Mouse (Mus musculus) G1E (cell line): ENCODE data around the gene Synpo2l. TPM values are rescaled to one million over a fixed set of nuclear protein-coding genes. Genes with fewer than 3 reads are reported as not detected.

ENCODE experiments used
- ATAC-seq: 2 replicates; pipeline ENCODE4 v1.8.0; 2016; ENCODE audit warnings: mild to moderate bottlenecking; ENCODE audit not compliant: insufficient number of reproducible peaks, poor library complexity, low FRiP score, severe bottlenecking; ENCODE audit errors: extremely low read depth
- DNase-seq: peaks from one replicate; pipeline ENCODE4 v3.0.0; 2012; ENCODE audit warnings: low spot score
- H3K27me3 ChIP-seq: 2 replicates; pipeline ENCODE4 v1.6.1; 2012; ENCODE audit warnings: mild to moderate bottlenecking, low read length, inconsistent platforms; ENCODE audit not compliant: insufficient read depth
- H3K36me3 ChIP-seq: replicated peaks from 2 replicates; pipeline ENCODE3; 2012; ENCODE audit warnings: mild to moderate bottlenecking, inconsistent platforms
- H3K4me1 ChIP-seq: 2 replicates; pipeline ENCODE4 v1.6.1; 2012; ENCODE audit warnings: low read depth, low read length, inconsistent platforms, mixed read lengths; ENCODE audit not compliant: insufficient read depth
- H3K4me3 ChIP-seq: 2 replicates; pipeline ENCODE4 v1.5.1; 2012; ENCODE audit warnings: low read depth, mild to moderate bottlenecking, inconsistent platforms, low read length, moderate library complexity, mixed read lengths
- H3K9me3 ChIP-seq: replicated peaks from 2 replicates; pipeline ENCODE4 v1.6.1; 2012; ENCODE audit warnings: inconsistent platforms
- CTCF ChIP-seq: IDR thresholded peaks from 2 replicates; pipeline ENCODE4 v1.5.1; 2012; ENCODE audit warnings: low read depth, low read length, inconsistent platforms, mixed read lengths
- GATA1 ChIP-seq: IDR thresholded peaks from 2 replicates; pipeline ENCODE4 v1.6.1; 2012; ENCODE audit warnings: borderline replicate concordance, low read length, inconsistent platforms, mixed read lengths
- GATA2 ChIP-seq: IDR thresholded peaks from 2 replicates; pipeline ENCODE4 v1.6.1; 2012; ENCODE audit warnings: low read depth, low read length, inconsistent platforms, borderline replicate concordance
- POLR2AphosphoS5 ChIP-seq: IDR thresholded peaks from 2 replicates; pipeline ENCODE4 v1.6.1; 2012; ENCODE audit warnings: low read depth, low read length, inconsistent platforms; ENCODE audit not compliant: insufficient replicate concordance
- TAL1 ChIP-seq: conservative IDR thresholded peaks from 2 replicates; pipeline ENCODE4 v1.6.1; 2012; ENCODE audit warnings: low read depth, low read length, inconsistent platforms, mixed read lengths
- polyA plus RNA-seq: library from polyadenylated mRNA; stranded (reverse); fragments of >175 nt; gene quantifications from 2 replicates; pipeline ENCODE4 v1.2.3, GENCODE M21; 2012
- total RNA-seq, 2 experiments: library from RNA; stranded (forward) in 1 of 2; stranded (reverse) in 1 of 2; fragments of 200-1000 nt in 1 of 2; fragments of >200 nt in 1 of 2; fragmentation: Nextera tagmentation in 1 of 2; gene quantifications; 2 replicates each; pipeline ENCODE4 v1.2.3; 2014 to 2017

Synpo2l gene
- total and polyA plus RNA-seq, 3 experiments = 0.04 to 0.23 (median 0.11) TPM

- H3K27me3 ChIP-seq = no peaks in the 10 kb centered on the region
- TF ChIP-seq GATA2 = no peak
- TF ChIP-seq TAL1 = no peak
- TF ChIP-seq POLR2AphosphoS5 = no peak
- TF ChIP-seq GATA1 = no peak
- no peak for TF ChIP-seq CTCF
- H3K4me3 ChIP-seq = no peak overlapping the region
- H3K4me1 ChIP-seq = peaks cover 21% of the 10 kb centered on the region; the same call in 1 of the 2 replicates
- DNase-seq (no peak), ATAC-seq (no peak)
- peaks cover 100% of the 10 kb centered on the region for H3K36me3 ChIP-seq
- H3K9me3 ChIP-seq = no peaks in the 10 kb centered on the region
Observed at GRCm38 (mm10) chr14:20682498-20682897, 14.3 kb upstream of the Synpo2l start.

DNA sequence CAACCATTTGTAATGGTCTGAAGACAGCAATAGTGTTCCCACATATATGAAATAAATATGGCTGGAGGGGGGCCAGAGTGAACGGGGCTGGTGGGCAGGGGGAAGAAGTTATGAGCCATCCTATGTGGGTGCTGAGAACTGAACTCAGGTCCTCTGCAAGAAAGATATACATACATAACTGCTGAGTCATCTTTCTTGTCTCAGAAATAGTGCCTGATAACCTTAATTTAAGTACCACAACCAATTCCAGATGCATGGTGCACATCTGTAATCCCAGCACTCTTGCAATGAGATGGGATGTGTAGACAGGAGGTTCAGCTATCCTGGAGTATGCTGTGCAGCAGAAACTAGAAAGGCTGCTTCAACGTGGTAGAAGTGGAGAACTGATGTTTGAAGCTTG is 13.6 kb upstream of the Synpo2l start:
- Histone ChIP-seq H3K9me3 (no peaks in the 10 kb centered on the region), H3K27me3 (no peaks in the 10 kb centered on the region), H3K36me3 (peaks cover 100% of the 10 kb centered on the region), H3K4me3 (no peak overlapping the region), H3K4me1 (peaks cover 24% of the 10 kb centered on the region; the same call in 1 of the 2 replicates)
- DNase-seq (no peak), ATAC-seq (no peak)
- TF ChIP-seq GATA2 (no peak), TAL1 (no peak), CTCF (no peak), GATA1 (no peak), POLR2AphosphoS5 (no peak)

DNA sequence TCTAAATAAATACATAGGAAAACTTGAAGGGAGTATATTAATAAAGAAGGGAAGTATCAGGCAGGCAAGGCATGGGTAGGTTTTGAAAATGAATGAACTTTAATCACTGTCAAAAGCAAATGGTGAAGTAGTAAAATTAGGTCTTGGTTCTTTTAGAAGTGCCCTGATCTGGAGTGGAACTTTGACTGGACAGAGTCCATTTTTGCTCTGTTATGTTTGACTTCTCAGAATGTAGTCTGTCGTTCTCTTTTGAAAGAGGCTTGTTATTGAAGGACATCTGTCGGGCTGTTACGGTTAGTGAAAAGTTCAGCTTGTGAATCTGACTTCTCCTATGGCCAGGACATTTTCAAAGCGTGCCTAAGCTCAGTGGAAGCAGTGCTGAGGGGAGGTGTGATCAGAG is 9.8 kb upstream of the Synpo2l start:
- Histone ChIP-seq H3K36me3 (peaks cover 76% of the 10 kb centered on the region), H3K4me3 (no peak overlapping the region)

GRCm38 (mm10) chr14:20674064-20674833 is 6.1 kb upstream of the Synpo2l start, which contains the start of gene Sec24c:
Gene Sec24c, plus strand, starts transcription at chr14:20674308.
- no peaks in the 10 kb centered on the region for H3K9me3 ChIP-seq
- H3K27me3 ChIP-seq = peaks cover 1% of the 10 kb centered on the region
- H3K4me3 ChIP-seq = peak within 1 kb of the TSS; percentile 93
- peaks cover 28% of the 10 kb centered on the region for H3K4me1 ChIP-seq
- peaks cover 44% of the 10 kb centered on the region for H3K36me3 ChIP-seq
- DNase-seq (peak; percentile 86), ATAC-seq (peak; percentile 91)
- TF ChIP-seq POLR2AphosphoS5 (no peak), CTCF (no peak), TAL1 (no peak), GATA1 (no peak), GATA2 (no peak)

More for the DNA sequence above, 9.8 kb upstream of the Synpo2l start:
- Histone ChIP-seq H3K27me3 (no peaks in the 10 kb centered on the region), H3K9me3 (no peaks in the 10 kb centered on the region), H3K4me1 (peaks cover 44% of the 10 kb centered on the region)
- TF ChIP-seq CTCF (no peak), GATA1 (no peak), POLR2AphosphoS5 (no peak)
- no peak for ATAC-seq
- no peak for DNase-seq

GRCm38 (mm10) chr14:20673735-20674063 is 5.5 kb upstream of the Synpo2l start:
- Histone ChIP-seq H3K4me3 (peak overlapping the region; percentile 93), H3K9me3 (no peaks in the 10 kb centered on the region), H3K4me1 (peaks cover 28% of the 10 kb centered on the region), H3K36me3 (peaks cover 38% of the 10 kb centered on the region), H3K27me3 (peaks cover 7% of the 10 kb centered on the region)
- DNase-seq (peak; percentile 64), ATAC-seq (peak; percentile 48)
- TF ChIP-seq GATA1 (no peak), POLR2AphosphoS5 (no peak), GATA2 (no peak), TAL1 (no peak), CTCF (no peak)

GRCm38 (mm10) chr14:20672990-20673389 is 4.8 kb upstream of the Synpo2l start:
- TF ChIP-seq CTCF (peak; percentile 49), GATA2 (no peak), TAL1 (no peak)
- H3K27me3 ChIP-seq = peaks cover 14% of the 10 kb centered on the region
- DNase-seq (no peak), ATAC-seq (no peak)
- peak overlapping the region; percentile 9; the same call in 1 of the 2 replicates for H3K4me3 ChIP-seq
- H3K4me1 ChIP-seq = peaks cover 25% of the 10 kb centered on the region
- H3K9me3 ChIP-seq = no peaks in the 10 kb centered on the region
- H3K36me3 ChIP-seq = peaks cover 31% of the 10 kb centered on the region

- no peak for ATAC-seq
- peaks cover 63% of the 10 kb centered on the region for H3K27me3 ChIP-seq
- DNase-seq = no peak
- H3K9me3 ChIP-seq = no peaks in the 10 kb centered on the region
- no peak for TF ChIP-seq GATA1
- no peak for TF ChIP-seq CTCF
- TF ChIP-seq GATA2 = no peak
- no peak for TF ChIP-seq TAL1
- no peak for TF ChIP-seq POLR2AphosphoS5
- H3K36me3 ChIP-seq = peaks cover 3% of the 10 kb centered on the region
- no peak overlapping the region for H3K4me3 ChIP-seq
- H3K4me1 ChIP-seq = 0 out of 2 replicates have a peak, but pooled peaks cover 3% of the 10 kb centered on the region
Observed at GRCm38 (mm10) chr14:20667469-20667868, 685 bp downstream of the Synpo2l start.
